Mouse (Mus musculus) midbrain, embryonic 14.5 days (tissue): ENCODE data around the gene Gcfc2. TPM values are rescaled to one million over a fixed set of nuclear protein-coding genes. Genes with fewer than 3 reads are reported as not detected.

Experiments
- ATAC-seq: fragments of 200-750 bp; cut with Nextera tagmentation; 2 replicates; pipeline ENCODE4 v1.8.0; 2017; ENCODE audit warnings: moderate number of reproducible peaks, moderate library complexity; ENCODE audit not compliant: low FRiP score, low TSS enrichment
- DNase-seq: peaks from one replicate; pipeline ENCODE4 v3.0.0-alpha.2; 2015
- H3K27ac ChIP-seq: fragments of 300-500 bp; sonication (generic); replicated peaks from 2 replicates; pipeline ENCODE4 v1.5.1; 2014; ENCODE audit warnings: mild to moderate bottlenecking, low read depth, low read length, moderate library complexity
- H3K27me3 ChIP-seq: fragments of 300-500 bp; sonication (generic); 2 replicates; pipeline ENCODE4 v1.6.1; 2014; ENCODE audit warnings: low read length, control low read depth, mixed read lengths; ENCODE audit not compliant: control insufficient read depth, insufficient read depth
- H3K36me3 ChIP-seq: fragments of 300-500 bp; sonication (generic); 2 replicates; pipeline ENCODE4 v1.6.1; 2014; ENCODE audit warnings: low read length, control low read depth; ENCODE audit not compliant: control insufficient read depth, insufficient read depth
- H3K4me1 ChIP-seq: fragments of 300-500 bp; sonication (generic); 2 replicates; pipeline ENCODE4 v1.6.1; 2014; ENCODE audit warnings: mild to moderate bottlenecking, antibody characterized with exemption, low read length, control low read depth; ENCODE audit not compliant: control insufficient read depth, insufficient read depth
- H3K4me2 ChIP-seq: fragments of 300-500 bp; sonication (generic); 2 replicates; pipeline ENCODE4 v1.6.1; 2014; ENCODE audit warnings: mild to moderate bottlenecking, low read length, moderate library complexity
- H3K4me3 ChIP-seq: fragments of 300-500 bp; sonication (generic); replicated peaks from 2 replicates; pipeline ENCODE4 v1.5.1; 2014; ENCODE audit warnings: low read depth, low read length
- H3K9ac ChIP-seq: fragments of 300-500 bp; sonication (generic); replicated peaks from 2 replicates; pipeline ENCODE4 v1.6.1; 2014; ENCODE audit warnings: mild to moderate bottlenecking, low read length, moderate library complexity
- H3K9me3 ChIP-seq: fragments of 300-500 bp; sonication (generic); 2 replicates; pipeline ENCODE4 v1.6.1; 2016; ENCODE audit warnings: low read length, control low read depth, mixed read lengths; ENCODE audit not compliant: control insufficient read depth
- WGBS: fragments of 180-500 bp; shearing (Covaris S2); extraction: QIAGEN DNeasy Blood & Tissue Kit; methylation state at CpG from one replicate; pipeline ENCODE4 v1.1.7; 2014; 5-methylcytosine and 5-hydroxymethylcytosine counted together
- polyA plus RNA-seq: library from polyadenylated mRNA; unstranded; fragments of >200 nt; fragmentation: Nextera tagmentation; extraction: Ambion mirVana; gene quantifications from 2 replicates; pipeline ENCODE4 v1.2.1, GENCODE M21; 2014

The Gcfc2 gene
- polyA plus RNA-seq, 1 experiment from 2014 or later = 12.4 TPM

GRCm38 (mm10) chr6:81965296-81966067, 42.0 kb downstream of the Gcfc2 start, which contains the start of gene Mrpl19:
Gene Mrpl19 (minus strand): TSS chr6:81965958.
- peak within 1 kb of the TSS; percentile 79 for H3K4me3 ChIP-seq
- H3K27me3 ChIP-seq = no peaks in the 10 kb centered on the region
- H3K9ac ChIP-seq = peak within 1 kb of the TSS; percentile 70
- DNase-seq = peak; percentile 96
- no peak within 1 kb of the TSS for H3K27ac ChIP-seq
- H3K4me1 ChIP-seq = peaks cover 8% of the 10 kb centered on the region; the same call in 1 of the 2 replicates
- H3K36me3 ChIP-seq = peaks cover 26% of the 10 kb centered on the region
- H3K9me3 ChIP-seq = no peaks in the 10 kb centered on the region
- H3K4me2 ChIP-seq = peak within 1 kb of the TSS; percentile 73
- WGBS = 1% methylated on average over 44 of the region's 44 CpGs
- peak; percentile 97 for ATAC-seq

GRCm38 (mm10) chr6:81966068-81966544, 42.6 kb downstream of the Gcfc2 start:
- DNase-seq (no peak), ATAC-seq (no peak; the same call in 1 of the 2 replicates)
- Histone ChIP-seq H3K36me3 (peaks cover 20% of the 10 kb centered on the region), H3K27ac (no peak overlapping the region), H3K9ac (no peak overlapping the region), H3K27me3 (no peaks in the 10 kb centered on the region), H3K4me1 (peaks cover 8% of the 10 kb centered on the region; the same call in 1 of the 2 replicates), H3K4me3 (peak overlapping the region; percentile 79), H3K9me3 (no peaks in the 10 kb centered on the region), H3K4me2 (peak overlapping the region; percentile 73)
- WGBS = 37% methylated on average over 2 of the region's 2 CpGs

- H3K4me1 ChIP-seq = no peaks in the 10 kb centered on the region
- H3K27ac ChIP-seq = no peak overlapping the region
- ATAC-seq (no peak), DNase-seq (no peak)
- WGBS = 24% methylated on average over 7 of the region's 7 CpGs
- no peak overlapping the region for H3K9ac ChIP-seq
- no peaks in the 10 kb centered on the region for H3K27me3 ChIP-seq
- H3K9me3 ChIP-seq = no peaks in the 10 kb centered on the region
- no peaks in the 10 kb centered on the region for H3K36me3 ChIP-seq
- H3K4me3 ChIP-seq = no peak overlapping the region
- no peak overlapping the region for H3K4me2 ChIP-seq
Measured at GRCm38 (mm10) chr6:81971196-81971595, 47.7 kb downstream of the Gcfc2 start.

- Histone ChIP-seq H3K27me3 (no peaks in the 10 kb centered on the region), H3K4me1 (no peaks in the 10 kb centered on the region), H3K9ac (no peak overlapping the region), H3K4me2 (no peak overlapping the region), H3K4me3 (no peak overlapping the region), H3K36me3 (no peaks in the 10 kb centered on the region), H3K27ac (no peak overlapping the region), H3K9me3 (no peaks in the 10 kb centered on the region)
- no peak for ATAC-seq
- WGBS = 88% methylated on average over 8 of the region's 8 CpGs
- DNase-seq = no peak
Measured at GRCm38 (mm10) chr6:81972595-81972994, 49.1 kb downstream of the Gcfc2 start.

- Histone ChIP-seq H3K27ac (no peak overlapping the region), H3K9ac (no peak overlapping the region), H3K4me1 (no peaks in the 10 kb centered on the region), H3K4me3 (no peak overlapping the region), H3K27me3 (no peaks in the 10 kb centered on the region), H3K36me3 (no peaks in the 10 kb centered on the region), H3K4me2 (no peak overlapping the region), H3K9me3 (no peaks in the 10 kb centered on the region)
- DNase-seq (peak; percentile 87), ATAC-seq (no peak)
- WGBS = 34% methylated on average over 7 of the region's 7 CpGs
Measured at GRCm38 (mm10) chr6:81975971-81976621, 52.6 kb downstream of the Gcfc2 start.

GRCm38 (mm10) chr6:81979286-81979685, 55.8 kb downstream of the Gcfc2 start:
- Histone ChIP-seq H3K4me2 (no peak overlapping the region), H3K27me3 (no peaks in the 10 kb centered on the region), H3K4me1 (no peaks in the 10 kb centered on the region), H3K36me3 (no peaks in the 10 kb centered on the region), H3K9me3 (no peaks in the 10 kb centered on the region), H3K4me3 (no peak overlapping the region), H3K27ac (no peak overlapping the region), H3K9ac (no peak overlapping the region)
- WGBS = 82% methylated on average over 4 of the region's 4 CpGs
- no peak for ATAC-seq
- DNase-seq = no peak

GRCm38 (mm10) chr6:81986171-81986570, 62.7 kb downstream of the Gcfc2 start:
- ATAC-seq = no peak

GRCm38 (mm10) chr6:81986599-81986998, 63.1 kb downstream of the Gcfc2 start:
- no peaks in the 10 kb centered on the region for H3K36me3 ChIP-seq
- no peak overlapping the region for H3K4me2 ChIP-seq
- no peak overlapping the region for H3K27ac ChIP-seq
- WGBS = 66% methylated on average over 5 of the region's 5 CpGs
- DNase-seq (no peak), ATAC-seq (no peak)
- H3K27me3 ChIP-seq = no peaks in the 10 kb centered on the region
- no peak overlapping the region for H3K4me3 ChIP-seq
- no peaks in the 10 kb centered on the region for H3K9me3 ChIP-seq
- no peak overlapping the region for H3K9ac ChIP-seq
- H3K4me1 ChIP-seq = no peaks in the 10 kb centered on the region

More at GRCm38 (mm10) chr6:81986171-81986570, 62.7 kb downstream of the Gcfc2 start:
- 93% methylated on average over 8 of the region's 8 CpGs for WGBS
- Histone ChIP-seq H3K9ac (no peak overlapping the region), H3K4me2 (no peak overlapping the region), H3K4me3 (no peak overlapping the region), H3K36me3 (no peaks in the 10 kb centered on the region), H3K9me3 (no peaks in the 10 kb centered on the region), H3K4me1 (no peaks in the 10 kb centered on the region), H3K27me3 (no peaks in the 10 kb centered on the region), H3K27ac (no peak overlapping the region)
- DNase-seq = no peak
